Mouse (Mus musculus) retina, postnatal 7 days (tissue): Measurements from ENCODE around the gene Mgll.

Experiments
- DNase-seq: peaks from one replicate; pipeline ENCODE4 v3.0.0-alpha.2; 2012; ENCODE audit warnings: low read depth, low spot score

The Mgll gene

DNA sequence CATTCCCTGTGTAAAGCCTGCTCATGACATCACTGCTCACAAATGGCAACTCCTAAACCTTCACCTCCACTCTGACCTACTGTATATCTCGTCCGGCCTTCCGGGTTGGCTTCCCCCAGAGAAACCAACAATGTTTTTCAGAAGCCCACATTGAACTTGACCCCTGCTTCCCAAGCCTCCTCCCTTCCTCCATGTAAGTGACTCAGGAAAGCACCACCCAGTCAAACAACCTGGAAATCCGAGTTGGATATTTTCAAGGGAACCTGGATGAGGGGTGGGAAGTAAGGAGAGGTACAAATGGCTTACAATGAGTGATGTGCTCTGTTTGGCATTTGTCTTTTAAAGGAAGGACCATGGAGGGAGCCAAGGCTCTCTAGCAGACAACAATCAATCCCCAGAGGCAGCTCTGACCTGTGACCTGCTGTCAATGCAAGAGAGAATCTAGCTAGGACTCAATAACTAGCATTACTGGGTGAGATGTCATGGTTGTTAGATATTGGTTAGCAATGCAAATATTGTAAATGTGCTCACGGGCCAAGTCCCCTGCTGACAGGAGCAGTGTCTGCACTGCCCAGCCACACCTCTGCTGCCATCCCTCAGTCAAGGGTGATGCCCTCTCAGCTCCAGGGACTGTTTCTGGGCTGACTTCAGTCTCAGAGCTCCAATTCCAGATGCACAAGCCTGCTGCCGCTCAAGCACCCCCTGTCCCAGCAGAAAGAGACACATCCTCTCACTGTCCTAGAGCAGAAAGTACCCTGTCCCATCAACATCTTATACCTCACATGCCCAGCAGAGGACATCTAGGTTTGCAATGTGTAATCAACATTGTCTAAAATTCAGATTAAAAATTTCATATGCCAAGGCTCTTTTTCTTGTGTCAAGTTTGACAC, 6.8 kb upstream of the Mgll start:
- DNase-seq: no peak

DNA sequence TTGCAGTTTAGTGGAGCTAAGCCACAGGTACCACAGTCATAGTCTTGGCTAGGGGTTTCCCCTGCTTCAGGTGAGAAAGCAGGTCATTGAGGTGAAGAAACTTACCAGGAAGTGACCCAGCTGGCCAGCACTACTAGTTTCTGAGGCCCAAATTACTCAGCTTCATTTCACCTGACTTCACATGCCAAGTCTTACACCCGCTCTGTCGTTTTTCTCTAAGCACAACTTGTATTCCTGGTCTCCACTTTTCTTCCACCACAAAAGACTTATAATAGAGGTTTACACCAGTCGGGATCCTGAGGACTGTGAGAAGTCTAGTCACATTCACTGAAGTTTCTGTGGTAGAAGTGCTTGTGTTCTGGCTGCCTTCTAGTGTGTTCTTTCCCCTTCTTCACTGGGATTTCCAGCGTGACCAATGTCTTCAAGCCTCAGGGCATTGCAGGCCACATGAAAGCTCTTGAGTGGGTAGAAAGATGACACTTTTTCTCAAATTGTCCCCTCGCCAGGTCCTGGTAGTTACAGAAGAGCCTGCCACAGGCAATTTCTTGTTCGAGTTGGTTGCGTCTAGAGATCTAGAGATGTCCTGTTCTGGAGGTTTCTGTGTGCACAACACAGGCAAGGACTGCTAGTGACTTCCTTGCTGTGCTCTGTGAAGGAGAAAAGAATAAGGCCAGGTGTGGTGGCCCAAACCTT, 6.0 kb upstream of the Mgll start:
- DNase-seq: no peak

DNA sequence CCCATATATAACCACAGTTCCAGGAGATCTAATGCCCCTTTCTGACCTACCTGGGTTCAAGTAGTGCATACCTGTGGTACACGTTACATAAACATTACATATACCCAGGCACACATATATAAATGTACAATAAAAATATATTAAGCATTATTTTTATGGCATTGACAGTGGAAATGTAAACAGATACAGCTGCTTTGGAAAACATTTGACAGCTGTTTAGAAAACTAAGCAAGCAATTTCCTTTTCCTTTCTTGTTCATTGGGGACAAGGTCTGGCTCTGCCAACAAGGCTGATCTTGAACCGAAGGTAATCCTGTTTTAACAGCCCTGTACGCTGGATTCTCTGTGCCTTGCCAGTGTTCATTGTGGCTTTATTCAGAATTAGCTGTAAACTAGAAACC, 3.2 kb upstream of the Mgll start:
- no peak for DNase-seq

DNA sequence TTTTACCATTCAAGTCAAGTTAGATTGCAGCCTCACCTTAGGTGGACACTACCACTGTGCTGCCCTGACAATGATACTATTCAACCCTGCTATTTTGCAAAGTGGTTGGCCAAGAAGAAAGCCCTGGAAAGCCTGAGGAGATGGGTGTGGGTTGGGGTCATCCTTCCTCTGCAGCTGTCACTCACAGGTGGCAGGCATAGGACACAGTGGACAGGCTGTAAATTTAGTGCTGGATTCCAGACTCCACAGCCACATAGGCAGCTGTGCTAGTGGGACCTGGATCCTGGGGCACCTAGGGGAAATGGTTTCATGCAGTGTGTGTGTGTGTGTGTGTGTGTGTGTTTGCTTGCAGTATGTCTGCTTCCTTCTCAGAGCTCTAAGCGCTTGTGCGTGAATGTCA, 1.3 kb upstream of the Mgll start:
- no peak for DNase-seq

DNA sequence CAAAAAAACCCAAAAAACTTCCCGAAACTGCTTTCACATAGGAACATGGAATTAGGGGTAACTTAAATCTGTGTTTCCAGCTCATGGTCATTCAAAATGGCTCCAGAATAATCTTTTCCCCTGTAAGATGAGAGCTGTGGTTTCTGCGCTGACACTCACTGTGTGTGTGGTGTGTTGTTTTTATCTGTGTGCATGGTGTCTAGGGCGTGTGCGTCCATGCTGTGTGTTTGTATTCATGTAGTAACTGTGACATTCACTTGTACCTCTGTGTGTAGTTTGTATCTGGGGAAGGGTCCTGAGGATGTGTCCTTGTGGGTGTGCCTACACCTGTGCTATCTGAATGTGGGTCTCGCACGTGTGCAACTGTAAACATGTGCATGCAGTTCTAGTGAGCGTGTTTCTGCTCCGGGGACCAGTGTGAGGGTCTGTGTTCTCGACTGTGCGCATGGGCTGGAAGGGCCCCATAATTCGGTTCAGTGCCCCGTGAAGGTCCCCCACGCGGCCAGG, 353 bp upstream of the Mgll start:
- no peak for DNase-seq

DNA sequence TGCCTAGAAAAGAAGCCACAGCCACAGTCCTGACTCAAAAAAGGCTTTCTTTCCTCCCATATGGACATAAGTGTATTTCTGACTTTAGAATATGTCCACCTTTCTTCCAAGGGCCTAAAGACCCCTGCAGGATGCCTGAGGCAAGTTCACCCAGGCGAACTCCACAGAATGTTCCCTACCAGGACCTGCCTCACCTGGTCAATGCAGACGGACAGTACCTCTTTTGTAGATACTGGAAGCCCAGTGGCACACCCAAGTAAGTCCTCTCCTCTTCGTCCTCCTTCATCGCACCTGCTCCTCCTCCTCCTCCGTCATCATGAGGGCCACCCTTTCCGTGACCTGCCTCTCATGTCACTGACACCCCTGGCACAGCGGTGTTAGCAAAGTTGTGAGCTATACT, 1.4 kb downstream of the Mgll start:
- no peak for DNase-seq

DNA sequence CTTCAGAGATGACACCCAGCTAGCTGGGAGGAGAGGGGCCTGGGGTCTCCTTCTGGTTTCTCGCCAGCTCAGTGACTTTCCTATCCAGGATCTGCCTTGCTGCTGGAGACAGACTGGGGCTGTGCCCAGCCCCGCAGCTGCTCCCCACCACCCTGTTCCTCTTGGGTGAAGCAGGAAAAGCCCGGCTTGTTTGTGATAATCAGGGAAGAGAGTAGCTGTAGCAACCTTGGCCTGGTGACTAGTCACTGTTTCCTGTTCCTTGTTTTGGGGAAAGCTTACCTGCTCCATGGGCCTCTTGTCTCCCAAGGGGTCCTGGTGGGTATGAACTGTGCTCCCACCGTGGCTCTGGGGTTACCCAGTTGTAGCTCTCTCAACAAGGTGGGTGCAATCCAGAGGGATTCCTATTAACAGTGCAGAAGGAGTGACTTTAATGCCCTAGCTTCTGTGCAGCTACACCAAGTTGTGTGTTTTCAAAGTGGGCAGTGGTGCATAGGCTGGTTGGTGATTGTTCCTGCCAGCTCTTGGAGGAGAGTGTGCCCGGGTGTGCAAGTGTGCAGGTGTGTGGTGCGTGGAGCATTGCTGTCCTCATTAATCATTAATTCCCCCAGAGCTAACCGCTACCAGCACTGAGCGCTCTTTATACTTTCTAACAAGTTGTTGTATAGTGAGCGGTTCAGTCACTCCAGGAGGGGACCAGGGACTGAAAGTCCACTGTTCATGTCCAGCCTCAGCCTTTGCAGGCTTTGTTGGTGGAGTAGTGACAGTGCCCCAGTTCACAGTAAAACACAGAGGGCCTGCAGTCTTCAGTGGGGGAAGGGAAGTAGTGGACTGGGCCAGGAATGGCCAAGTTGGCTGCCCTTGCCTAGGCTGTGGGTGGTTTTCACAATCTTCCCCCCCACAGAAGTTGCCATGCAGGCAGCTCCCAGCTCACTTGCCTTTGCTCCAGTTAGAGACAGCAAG, 2.3 kb downstream of the Mgll start:
- DNase-seq: no peak

DNA sequence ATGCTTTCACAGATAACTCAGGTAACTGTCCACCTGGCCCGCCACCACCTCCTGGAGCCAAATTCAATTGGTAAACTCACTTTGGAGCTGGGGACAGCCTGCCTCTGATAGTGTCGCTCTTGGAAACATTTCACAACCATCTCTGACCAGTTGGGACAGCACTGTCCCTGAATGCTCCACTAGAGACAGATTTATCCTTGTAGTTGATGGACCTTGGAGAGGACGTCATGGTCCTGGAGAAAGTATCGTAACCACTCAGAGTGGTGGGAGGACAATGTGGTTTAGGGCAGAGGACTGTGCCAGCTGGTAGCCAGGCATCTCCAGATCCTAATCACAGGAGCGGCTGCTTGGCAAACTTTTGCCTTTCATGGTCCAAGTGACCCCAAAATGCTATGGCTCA, 3.3 kb downstream of the Mgll start:
- DNase-seq: no peak

DNA sequence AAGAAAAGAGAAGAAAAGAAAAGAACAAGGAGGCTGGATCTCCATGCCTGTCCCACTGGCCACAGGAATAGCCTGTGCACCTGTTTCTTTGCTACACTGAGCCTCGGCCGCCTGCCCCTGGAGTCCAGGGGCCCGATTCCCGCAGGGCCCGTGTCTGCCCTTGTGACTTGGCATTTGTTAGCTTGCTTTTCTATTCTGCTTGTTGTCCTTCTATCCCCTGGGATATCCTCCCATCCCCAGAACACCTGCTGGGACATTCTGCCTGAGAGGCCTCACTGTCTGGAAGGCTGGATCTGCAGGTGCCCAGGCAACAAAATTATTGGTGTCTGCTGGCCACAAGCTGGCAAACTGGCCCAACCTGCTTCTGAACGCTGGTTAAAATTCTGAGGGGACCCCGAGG, 3.8 kb downstream of the Mgll start:
- DNase-seq: no peak

DNA sequence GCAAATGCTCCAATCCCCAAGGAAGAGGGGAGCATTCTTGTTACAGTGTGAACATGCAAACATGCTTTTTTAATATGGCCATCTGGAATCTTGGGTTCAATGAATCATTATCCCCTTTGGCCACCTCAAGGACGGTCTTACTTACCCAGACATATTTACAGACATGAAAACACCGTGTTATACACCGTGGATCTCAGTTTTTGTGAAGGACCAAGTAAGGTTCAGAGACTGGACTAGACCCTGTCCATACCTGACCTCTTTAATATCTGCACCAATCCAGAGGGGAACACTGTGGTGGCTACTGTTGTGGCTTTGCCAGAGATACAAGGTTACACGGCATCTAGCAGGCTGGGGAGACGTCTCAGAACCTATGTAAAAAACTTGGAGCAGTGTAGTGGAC, 4.3 kb downstream of the Mgll start:
- no peak for DNase-seq

DNA sequence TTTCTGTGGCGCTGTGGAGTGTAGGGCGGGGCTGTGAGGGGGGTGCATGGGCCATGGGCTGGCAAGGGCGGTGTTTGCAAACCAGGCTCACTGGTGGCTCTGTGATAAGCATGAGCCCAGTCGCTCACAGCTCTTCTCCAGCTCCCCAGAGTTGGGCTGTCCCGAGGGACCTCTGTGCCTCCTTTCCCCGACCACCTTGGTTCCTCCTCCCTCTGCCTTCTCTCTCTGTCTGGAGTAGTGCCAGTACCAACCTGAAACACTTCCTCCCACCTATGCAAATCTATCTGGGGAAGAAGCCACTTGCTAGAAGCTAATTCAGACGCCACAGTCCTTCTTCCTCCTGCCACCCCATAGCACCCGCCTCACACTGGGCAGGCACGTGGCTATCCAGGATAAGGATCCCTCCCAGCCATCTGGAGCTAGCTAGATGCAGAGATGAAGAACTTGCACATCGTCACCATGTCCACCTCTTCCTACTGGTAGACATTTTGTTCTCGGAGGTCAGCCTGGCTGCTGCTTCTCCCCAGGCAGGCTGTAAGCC, 7.1 kb downstream of the Mgll start:
- no peak for DNase-seq

DNA sequence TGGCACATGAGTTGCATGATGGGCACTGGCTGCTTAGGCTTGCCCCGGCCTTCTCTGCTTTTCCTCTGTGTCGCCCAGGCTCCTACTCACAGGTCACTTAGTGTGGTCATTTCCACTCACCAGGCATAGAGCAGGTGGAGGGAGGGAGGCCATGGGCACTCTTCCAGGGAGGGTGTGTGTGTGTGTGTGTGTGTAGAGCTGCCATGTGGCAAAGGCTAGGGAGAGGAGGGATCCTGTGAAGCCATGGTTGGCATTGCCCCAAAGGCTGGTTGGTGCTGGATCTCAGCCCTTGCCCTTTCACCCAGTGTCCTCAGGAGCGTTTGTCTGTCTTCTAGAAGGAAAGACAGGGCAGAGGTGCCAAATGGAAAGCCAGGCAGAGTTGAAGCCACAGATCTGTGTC, 7.8 kb downstream of the Mgll start:
- no peak for DNase-seq

DNA sequence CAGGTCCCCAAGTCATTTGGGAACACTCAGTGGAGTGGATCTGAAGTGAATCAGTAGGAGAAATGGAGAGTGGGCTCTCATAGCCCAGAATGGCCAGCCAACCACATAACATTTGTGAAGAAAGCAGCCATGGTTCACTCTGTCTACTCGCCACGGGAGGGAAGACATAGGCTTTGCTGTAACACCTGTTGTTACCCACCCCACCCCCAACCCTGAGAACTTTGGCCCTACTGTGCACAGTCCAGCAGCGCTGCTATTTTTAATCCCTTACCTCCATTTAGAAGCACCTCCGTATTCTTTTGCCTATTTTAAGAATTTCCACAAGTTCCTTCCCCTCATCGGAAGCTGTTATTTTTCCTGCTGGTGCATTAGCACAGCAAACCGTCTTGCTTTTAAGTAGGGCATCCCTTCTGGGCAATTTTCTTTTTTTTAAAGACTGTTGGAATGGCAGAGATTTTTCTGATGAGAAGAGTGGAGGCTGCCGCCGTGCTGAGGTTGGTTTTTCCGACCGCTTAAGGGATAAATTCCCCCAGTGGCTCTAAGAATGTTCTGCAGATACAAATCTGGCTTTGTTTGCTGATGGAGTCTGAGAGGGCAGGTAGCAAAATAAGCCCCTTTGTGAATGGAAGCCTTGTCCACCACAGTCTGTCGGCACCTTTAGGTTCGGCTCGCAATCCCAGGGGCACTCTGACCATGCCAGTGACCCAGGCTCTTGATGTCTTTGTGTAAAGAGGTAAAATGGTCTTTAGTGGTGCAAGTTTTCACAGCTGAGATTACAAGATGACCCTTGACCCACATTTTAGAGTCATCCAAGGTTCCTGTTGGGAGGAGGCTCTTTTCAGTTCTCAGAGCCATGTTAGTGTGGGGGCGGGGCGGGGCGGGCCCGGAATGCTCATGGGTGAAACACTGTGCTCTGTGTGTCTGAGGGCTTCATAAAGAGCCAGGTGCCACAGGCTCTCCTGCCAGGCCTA, 8.7 kb downstream of the Mgll start:
- no peak for DNase-seq

DNA sequence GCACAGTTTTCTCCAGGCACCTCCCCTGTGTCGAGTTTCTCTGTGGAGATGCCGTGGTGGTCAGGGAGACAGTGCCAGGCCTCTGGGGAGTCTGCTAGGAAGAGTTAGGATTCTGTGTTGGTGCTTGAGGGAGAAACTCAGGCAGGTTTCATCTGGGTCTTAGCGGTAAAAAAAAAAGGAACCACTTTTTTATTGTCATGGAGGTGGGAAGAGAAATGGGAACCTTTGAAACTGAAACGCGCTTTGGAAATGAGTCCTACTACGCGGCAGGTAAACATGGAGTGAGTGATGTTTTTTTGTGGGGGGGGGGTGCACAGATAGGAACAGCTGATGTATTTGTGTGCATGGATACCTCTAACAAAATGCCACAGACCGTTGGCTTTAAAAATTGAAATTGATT, 12.1 kb downstream of the Mgll start:
- DNase-seq: no peak

DNA sequence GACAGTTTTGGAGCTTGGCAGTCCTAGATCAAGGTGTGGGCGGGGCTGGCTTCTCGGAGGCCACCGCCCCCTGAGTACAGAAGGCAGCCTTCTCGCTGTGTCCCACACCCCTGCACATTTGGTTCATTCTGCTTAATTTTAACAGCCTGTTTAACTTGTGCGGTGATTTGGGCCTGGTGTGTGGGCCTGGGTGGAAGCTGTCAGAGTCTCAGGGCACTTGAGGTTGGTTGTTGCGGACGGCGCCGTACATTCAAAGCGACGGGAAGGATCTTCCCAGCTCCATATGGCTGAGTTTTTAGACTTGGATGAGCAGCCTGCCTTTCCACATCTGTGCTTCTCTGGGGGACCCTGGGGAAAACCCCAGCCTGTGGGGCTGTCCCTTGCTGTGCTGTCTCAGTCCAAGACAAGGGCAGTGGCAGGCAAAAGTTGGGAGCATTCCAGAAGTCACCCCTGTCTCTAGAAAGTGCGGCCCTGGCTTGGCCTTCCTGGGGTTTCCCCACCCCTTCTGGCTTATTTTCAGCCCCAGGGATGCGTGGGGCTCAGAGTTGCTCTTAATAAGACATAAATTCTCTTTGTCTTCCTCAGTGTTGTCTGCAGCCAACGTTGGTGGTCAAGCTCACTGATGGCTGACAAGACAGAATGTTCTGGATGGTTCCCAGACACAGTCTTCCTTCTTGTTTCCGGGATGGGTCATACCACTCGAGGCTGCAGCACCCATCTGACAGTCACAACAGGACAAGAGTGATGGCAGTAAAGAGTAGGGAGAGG, 12.7 kb downstream of the Mgll start:
- no peak for DNase-seq

DNA sequence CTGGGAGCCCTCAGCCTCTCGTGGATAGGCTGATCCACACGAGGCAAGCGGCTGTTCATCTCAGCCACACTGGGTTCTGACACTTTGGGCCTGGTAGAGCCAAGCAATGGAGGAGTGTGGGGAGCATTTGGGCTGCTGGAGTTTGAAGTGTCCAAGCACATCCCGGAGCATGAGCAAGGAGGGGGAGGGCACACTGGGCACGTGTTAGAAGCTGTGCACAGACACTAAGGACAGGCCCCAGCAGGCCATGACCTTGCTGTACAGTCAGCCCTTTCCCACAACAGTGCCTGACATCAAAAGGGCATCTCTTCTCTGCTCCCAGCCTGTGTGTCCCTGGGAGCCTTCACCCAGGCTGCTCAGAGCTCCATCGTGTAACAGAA, 13.3 kb downstream of the Mgll start:
- no peak for DNase-seq

DNA sequence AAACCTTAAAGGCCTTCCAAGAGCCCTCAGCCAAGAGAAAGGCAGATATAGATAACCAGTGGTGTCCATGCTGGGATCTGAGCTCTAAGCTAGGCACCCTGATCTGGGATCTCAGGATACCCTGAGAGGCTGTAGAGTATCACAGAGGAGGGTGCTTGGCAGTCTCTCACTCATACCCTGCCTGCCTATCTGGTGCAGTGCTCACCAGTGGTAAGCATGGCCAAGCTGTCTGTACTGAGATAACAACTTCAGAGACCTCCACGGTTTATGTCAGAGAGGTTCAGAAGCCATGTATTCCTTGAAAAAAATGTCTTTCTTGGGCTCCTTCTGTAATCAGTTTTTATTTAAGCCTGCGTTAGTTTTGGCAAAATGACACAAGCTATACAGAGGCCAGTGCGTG, 16.8 kb downstream of the Mgll start:
- no peak for DNase-seq

DNA sequence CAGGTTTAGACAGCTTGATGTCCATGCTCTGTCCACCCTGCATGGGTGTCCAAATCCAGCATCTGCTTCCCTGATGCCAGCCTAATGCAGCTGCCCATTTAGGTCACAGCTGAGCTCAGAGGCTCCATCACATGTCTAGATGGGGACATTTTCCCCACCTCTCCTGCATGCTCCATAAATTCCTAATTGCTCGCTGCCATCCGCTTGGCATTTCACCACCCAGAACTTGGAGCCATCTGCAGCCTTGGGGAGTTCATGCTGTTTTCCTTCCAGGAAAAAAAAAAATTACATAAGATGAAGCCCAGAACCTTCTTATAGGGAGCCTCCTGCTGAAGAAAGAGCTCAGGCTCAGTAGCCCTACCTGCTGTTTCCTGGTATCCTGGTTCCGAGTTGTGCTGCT, 17.6 kb downstream of the Mgll start:
- no peak for DNase-seq

DNA sequence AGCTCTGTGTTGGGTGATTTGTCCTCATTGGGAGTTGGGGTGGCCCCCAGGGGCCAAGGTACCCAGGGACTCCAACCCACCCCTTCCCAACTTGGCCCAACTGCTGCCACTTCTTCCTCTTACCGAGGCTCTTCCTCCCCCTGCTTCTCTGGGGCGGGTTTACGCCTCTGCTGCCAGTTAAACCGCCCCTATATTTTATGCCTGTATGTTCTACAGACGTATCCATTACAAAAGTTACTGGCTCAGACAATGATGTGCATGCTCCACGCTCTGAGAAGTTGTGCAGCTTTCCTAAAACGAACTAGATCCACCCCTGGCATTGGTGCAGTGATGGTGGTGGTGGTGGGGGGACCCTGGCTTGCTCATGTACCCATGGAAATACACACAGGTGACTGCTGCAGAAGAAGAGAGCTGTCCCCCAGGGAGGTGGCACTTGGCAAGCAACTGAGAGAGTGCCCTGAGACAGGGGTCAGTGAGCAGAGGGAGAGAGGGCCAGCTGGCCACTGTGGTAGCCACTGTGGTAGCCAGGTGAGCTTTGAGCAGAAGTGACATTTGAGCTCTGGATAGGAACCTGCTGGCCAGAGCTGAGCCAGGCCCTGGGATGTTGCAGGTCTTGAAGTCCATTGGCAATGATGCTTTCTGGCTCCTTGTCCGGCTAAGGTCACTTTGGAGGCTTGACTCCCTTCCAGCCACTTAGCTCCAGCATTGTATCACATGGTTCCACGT, 18.2 kb downstream of the Mgll start:
- no peak for DNase-seq
